Mouse (Mus musculus): ENCODE measurements at regions not wholly inside any gene's neighbourhood (a gene's known extent, or its start where the extent isn't known, plus 50 kb on each side); places are given as distances from the start of the nearest gene placed in this dataset.

- H3K27me3 ChIP-seq (replicated peaks), result peaks cover 5% of the 10 kb centered on the region
- H3K4me2 ChIP-seq (ENCODE audit: insufficient read depth, low read depth, poor library complexity, severe bottlenecking), result no peak overlapping the region
- no peak overlapping the region for H3K9ac ChIP-seq (ENCODE audit: insufficient read depth, low read depth)
- no peak overlapping the region for H3K27ac ChIP-seq (ENCODE audit: insufficient read depth, low read depth)
- dilution Hi-C loops (cut with MboI; ENCODE audit: extremely low pct_ligation_motif_present, extremely low pct_unique_long_range_greater_than_20kb, low sequenced_read_pairs) (no loop called here), in situ Hi-C loops (cut with MboI; ENCODE audit: low pct_ligation_motif_present, low pct_unique_long_range_greater_than_20kb, low sequenced_read_pairs) (no loop called here)
- H3K79me2 ChIP-seq (replicated peaks; ENCODE audit: control insufficient read depth, extremely low read depth, insufficient read depth, poor library complexity, severe bottlenecking), result no peaks in the 10 kb centered on the region
- no peaks in the 10 kb centered on the region for H3K4me1 ChIP-seq (ENCODE audit: control insufficient read depth in 1 of 2, insufficient read depth in 2 of 2)
- H3K36me3 ChIP-seq (replicated peaks in 1 of 2; ENCODE audit: control insufficient read depth in 1 of 2, insufficient read depth in 1 of 2, low read length in 1 of 2), result no peaks in the 10 kb centered on the region
- no peaks in the 10 kb centered on the region for H3K9me3 ChIP-seq (replicated peaks; ENCODE audit: low read length)
- TF ChIP-seq ZNF384 (IDR thresholded peaks at IDR 0.05; ENCODE audit: low read depth, low read length) (no peak), SMC3 (IDR thresholded peaks at IDR 0.05; ENCODE audit: low read depth, low read length) (peak; percentile 33; the same call in 1 of the 2 replicates), NELFE (IDR thresholded peaks at IDR 0.05; ENCODE audit: low read depth, low read length) (no peak), CTCF (conservative IDR thresholded peaks at IDR 0.05 in 1 of 2, IDR thresholded peaks at IDR 0.05 in 1 of 2; ENCODE audit: low read depth in 2 of 2, low read length in 2 of 2) (peak in 1 of 2 experiments; percentile 47; a peak in 2 of 4 replicates), HCFC1 (IDR thresholded peaks at IDR 0.05; ENCODE audit: low read depth, low read length) (no peak), GABPA (IDR thresholded peaks at IDR 0.05; ENCODE audit: insufficient replicate concordance, low read depth, low read length) (no peak), MAZ (IDR thresholded peaks at IDR 0.05; ENCODE audit: low read depth, low read length) (no peak), IRF4 (IDR thresholded peaks at IDR 0.05; ENCODE audit: low read depth, low read length) (no peak), MEF2A (IDR thresholded peaks at IDR 0.05; ENCODE audit: borderline replicate concordance, low read depth, low read length) (no peak), USF2 (conservative IDR thresholded peaks at IDR 0.05; ENCODE audit: low read depth, low read length) (no peak), ZKSCAN1 (IDR thresholded peaks at IDR 0.05; ENCODE audit: borderline replicate concordance, low read depth, low read length) (no peak), ZC3H11A (IDR thresholded peaks at IDR 0.05; ENCODE audit: low read depth, low read length) (no peak), CHD2 (IDR thresholded peaks at IDR 0.05; ENCODE audit: low read length) (no peak), JUN (IDR thresholded peaks at IDR 0.05; ENCODE audit: insufficient read depth, low read depth, low read length) (no peak), MXI1 (IDR thresholded peaks at IDR 0.05; ENCODE audit: low read depth, low read length) (no peak), RAD21 (IDR thresholded peaks at IDR 0.05; ENCODE audit: low read depth, low read length) (peak; percentile 44), USF1 (IDR thresholded peaks at IDR 0.05; ENCODE audit: low read depth, low read length) (no peak)
- peak; percentile 2 for DNase-seq (ENCODE audit: extremely low read depth)
- no peak overlapping the region for H3K4me3 ChIP-seq (replicated peaks in 1 of 3; ENCODE audit: low read depth in 2 of 3, low read length in 2 of 3, poor library complexity in 1 of 3)
Observed at GRCm38 (mm10) chr6:107710360-107710759, 180.8 kb downstream of the Lrrn1 start.

DNA sequence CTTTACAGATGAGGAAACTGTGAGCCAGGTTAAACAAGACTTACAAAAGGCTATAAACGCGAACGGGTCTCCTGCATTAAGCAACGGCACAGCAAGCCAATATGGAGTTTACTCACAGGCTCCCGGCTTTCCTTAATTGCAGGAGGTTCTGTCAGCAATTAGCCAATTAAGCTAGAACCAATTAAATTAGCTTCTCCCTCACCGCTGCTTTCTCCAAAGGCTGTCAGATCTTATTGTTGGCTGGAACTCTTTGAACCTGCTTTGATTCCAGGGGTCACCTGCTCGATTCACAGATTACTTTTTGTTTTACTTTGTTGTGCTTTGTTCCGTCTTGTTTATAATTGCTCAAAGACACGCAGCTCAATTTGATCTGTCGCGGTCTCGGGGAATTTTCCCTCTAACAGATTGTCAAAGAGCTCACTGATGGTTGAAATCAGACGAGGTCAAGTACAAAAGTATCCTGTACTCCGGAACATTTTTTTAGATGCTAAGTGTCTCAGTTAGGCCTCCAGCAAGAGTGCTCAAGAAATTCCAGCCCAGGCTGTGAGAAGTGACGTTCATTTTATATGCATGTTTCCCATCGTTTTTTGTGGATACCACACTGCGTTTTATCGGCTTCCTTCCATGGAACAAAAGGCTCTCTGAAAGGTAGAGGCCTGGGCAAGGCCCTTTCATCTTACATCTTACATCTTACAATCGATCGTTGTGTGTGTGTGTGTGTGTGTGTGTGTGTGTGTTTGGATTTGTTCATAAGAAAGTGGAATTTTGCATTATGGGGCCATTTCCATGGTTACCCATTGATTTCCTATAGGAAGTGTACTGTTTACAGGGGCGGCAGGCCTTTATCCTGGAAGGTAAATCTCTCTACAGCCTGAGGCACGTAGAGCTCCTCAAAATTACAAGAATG, 181.9 kb downstream of the Lrrn1 start:
- H3K9ac ChIP-seq (ENCODE audit: insufficient read depth, low read depth), result no peak overlapping the region
- H3K79me2 ChIP-seq (replicated peaks; ENCODE audit: control insufficient read depth, extremely low read depth, insufficient read depth, poor library complexity, severe bottlenecking), result no peaks in the 10 kb centered on the region
- TF ChIP-seq ZC3H11A (IDR thresholded peaks at IDR 0.05; ENCODE audit: low read depth, low read length) (no peak), RAD21 (IDR thresholded peaks at IDR 0.05; ENCODE audit: low read depth, low read length) (no peak), CTCF (conservative IDR thresholded peaks at IDR 0.05 in 1 of 2, IDR thresholded peaks at IDR 0.05 in 1 of 2; ENCODE audit: low read depth in 2 of 2, low read length in 2 of 2) (no peak), MXI1 (IDR thresholded peaks at IDR 0.05; ENCODE audit: low read depth, low read length) (no peak), GABPA (IDR thresholded peaks at IDR 0.05; ENCODE audit: insufficient replicate concordance, low read depth, low read length) (no peak), ZNF384 (IDR thresholded peaks at IDR 0.05; ENCODE audit: low read depth, low read length) (no peak), E2F4 (IDR thresholded peaks at IDR 0.05; ENCODE audit: insufficient replicate concordance, low read depth, low read length) (no peak), PAX5 (IDR thresholded peaks at IDR 0.05; ENCODE audit: low read length) (no peak), CHD1 (IDR thresholded peaks at IDR 0.05; ENCODE audit: low read depth, low read length) (no peak), NRF1 (IDR thresholded peaks at IDR 0.05; ENCODE audit: low read depth, low read length) (no peak), BHLHE40 (IDR thresholded peaks at IDR 0.05; ENCODE audit: low read depth, low read length) (no peak), NELFE (IDR thresholded peaks at IDR 0.05; ENCODE audit: low read depth, low read length) (no peak), SMC3 (IDR thresholded peaks at IDR 0.05; ENCODE audit: low read depth, low read length) (no peak), MYC (IDR thresholded peaks at IDR 0.05; ENCODE audit: low read depth, low read length) (no peak), TCF12 (IDR thresholded peaks at IDR 0.05; ENCODE audit: low read depth, low read length) (no peak), HCFC1 (IDR thresholded peaks at IDR 0.05; ENCODE audit: low read depth, low read length) (no peak)
- H3K27me3 ChIP-seq (replicated peaks), result peaks cover 5% of the 10 kb centered on the region
- H3K36me3 ChIP-seq (replicated peaks in 1 of 2; ENCODE audit: control insufficient read depth in 1 of 2, insufficient read depth in 1 of 2, low read length in 1 of 2), result no peaks in the 10 kb centered on the region
- in situ Hi-C loops (cut with MboI; ENCODE audit: low pct_ligation_motif_present, low pct_unique_long_range_greater_than_20kb, low sequenced_read_pairs), result no loop called here
- no peak for DNase-seq (ENCODE audit: extremely low read depth)
- H3K4me1 ChIP-seq (ENCODE audit: control insufficient read depth in 1 of 2, insufficient read depth in 2 of 2), result no peaks in the 10 kb centered on the region
- no peaks in the 10 kb centered on the region for H3K9me3 ChIP-seq (replicated peaks; ENCODE audit: low read length)
- no peak overlapping the region for H3K4me3 ChIP-seq (replicated peaks in 1 of 3; ENCODE audit: low read depth in 2 of 3, low read length in 2 of 3, poor library complexity in 1 of 3)
- H3K4me2 ChIP-seq (ENCODE audit: insufficient read depth, low read depth, poor library complexity, severe bottlenecking), result no peak overlapping the region
- dilution Hi-C loops (cut with MboI; ENCODE audit: extremely low pct_ligation_motif_present, extremely low pct_unique_long_range_greater_than_20kb, low sequenced_read_pairs), result no loop called here
- no peak overlapping the region for H3K27ac ChIP-seq (ENCODE audit: insufficient read depth, low read depth)
